Mouse (Mus musculus) kidney, adult 9 months (tissue): Measurements from ENCODE around the gene Card6.

ENCODE experiments used
- DNase-seq: peaks from one replicate; pipeline ENCODE4 v3.0.0; 2022

Card6 gene

GRCm38 (mm10) chr15:5129111-5129805 lies 20.9 kb upstream of the Card6 start:
- DNase-seq: no peak

- no peak for DNase-seq
These were observed 20.0 kb upstream of the Card6 start for GRCm38 (mm10) chr15:5128176-5128940.

GRCm38 (mm10) chr15:5127487-5127886 lies 19.1 kb upstream of the Card6 start:
- no peak for DNase-seq

GRCm38 (mm10) chr15:5126456-5126855 lies 18.1 kb upstream of the Card6 start:
- no peak for DNase-seq

- peak; percentile 31 for DNase-seq
These were observed 13.4 kb upstream of the Card6 start for GRCm38 (mm10) chr15:5121535-5122313.

- DNase-seq: no peak
These were observed 11.4 kb upstream of the Card6 start for GRCm38 (mm10) chr15:5119707-5120106.

- no peak for DNase-seq
These were observed 10.9 kb upstream of the Card6 start for GRCm38 (mm10) chr15:5119192-5119591.

GRCm38 (mm10) chr15:5118626-5119025 lies 10.3 kb upstream of the Card6 start:
- no peak for DNase-seq

GRCm38 (mm10) chr15:5117031-5117601 lies 8.8 kb upstream of the Card6 start:
- DNase-seq: peak; percentile 33

- DNase-seq: peak; percentile 99
These were observed 8.1 kb upstream of the Card6 start, which contains the start of gene Rpl37 for GRCm38 (mm10) chr15:5116270-5117030. TSS of gene Rpl37 (plus strand) at chr15:5116645.

GRCm38 (mm10) chr15:5115173-5115572 lies 6.8 kb upstream of the Card6 start:
- DNase-seq: no peak

- no peak for DNase-seq
These were observed 4.3 kb upstream of the Card6 start for GRCm38 (mm10) chr15:5112651-5113050.

GRCm38 (mm10) chr15:5108655-5109040 lies 309 bp upstream of the Card6 start:
- DNase-seq: no peak

- peak; percentile 38 for DNase-seq
These were observed 2.0 kb downstream of the Card6 start for GRCm38 (mm10) chr15:5106293-5106692.

- no peak for DNase-seq
These were observed 2.4 kb downstream of the Card6 start for GRCm38 (mm10) chr15:5105891-5106290.

GRCm38 (mm10) chr15:5102312-5102711 lies 6.0 kb downstream of the Card6 start:
- DNase-seq: no peak

- no peak for DNase-seq
These were observed 11.0 kb downstream of the Card6 start for GRCm38 (mm10) chr15:5097376-5097775.

- DNase-seq: no peak
These were observed 12.6 kb downstream of the Card6 start for GRCm38 (mm10) chr15:5095534-5096301.

GRCm38 (mm10) chr15:5090131-5090530 lies 18.2 kb downstream of the Card6 start:
- no peak for DNase-seq

- no peak for DNase-seq
These were observed 19.3 kb downstream of the Card6 start for GRCm38 (mm10) chr15:5088850-5089608.

- DNase-seq: peak; percentile 29
These were observed 22.2 kb downstream of the Card6 start for GRCm38 (mm10) chr15:5086162-5086561.
